Mouse (Mus musculus): ENCODE data around the gene L2hgdh. TPM values are rescaled to one million over a fixed set of nuclear protein-coding genes. Genes with fewer than 3 reads are reported as not detected.

Gene L2hgdh
- polyA plus RNA-seq, 1 experiment: 0.05 TPM

GRCm38 (mm10) chr12:69704799-69705458 lies 19.7 kb downstream of the L2hgdh start:
- no peaks in the 10 kb centered on the region for H3K9me3 ChIP-seq (ENCODE audit: control insufficient read depth, low read length)
- H3K27me3 ChIP-seq (ENCODE audit: control insufficient read depth): no peaks in the 10 kb centered on the region
- no peak for TF ChIP-seq GATA1 (IDR thresholded peaks at IDR 0.05; ENCODE audit: low read length)
- TF ChIP-seq TAL1 (IDR thresholded peaks at IDR 0.05; ENCODE audit: low read length): no peak
- peaks cover 11% of the 10 kb centered on the region for H3K4me1 ChIP-seq (ENCODE audit: control insufficient read depth)
- H3K4me3 ChIP-seq (replicated peaks): no peak overlapping the region
- H3K36me3 ChIP-seq (ENCODE audit: control insufficient read depth): peaks cover 34% of the 10 kb centered on the region

- Histone ChIP-seq H3K4me1 (ENCODE audit: control insufficient read depth) (peaks cover 2% of the 10 kb centered on the region), H3K9me3 (ENCODE audit: control insufficient read depth, low read length) (no peaks in the 10 kb centered on the region), H3K27me3 (ENCODE audit: control insufficient read depth) (no peaks in the 10 kb centered on the region), H3K36me3 (ENCODE audit: control insufficient read depth) (peaks cover 38% of the 10 kb centered on the region), H3K4me3 (replicated peaks) (no peak overlapping the region)
- TF ChIP-seq GATA1 (IDR thresholded peaks at IDR 0.05; ENCODE audit: low read length) (no peak), TAL1 (IDR thresholded peaks at IDR 0.05; ENCODE audit: low read length) (no peak)
These were observed 26.3 kb downstream of the L2hgdh start for GRCm38 (mm10) chr12:69698352-69698751.

GRCm38 (mm10) chr12:69696746-69697145 lies 27.9 kb downstream of the L2hgdh start:
- Histone ChIP-seq H3K9me3 (ENCODE audit: control insufficient read depth, low read length) (no peaks in the 10 kb centered on the region), H3K4me1 (ENCODE audit: control insufficient read depth) (peaks cover 2% of the 10 kb centered on the region), H3K27me3 (ENCODE audit: control insufficient read depth) (no peaks in the 10 kb centered on the region), H3K36me3 (ENCODE audit: control insufficient read depth) (peaks cover 36% of the 10 kb centered on the region), H3K4me3 (replicated peaks) (no peak overlapping the region)
- no peak for TF ChIP-seq TAL1 (IDR thresholded peaks at IDR 0.05; ENCODE audit: low read length)
- TF ChIP-seq GATA1 (IDR thresholded peaks at IDR 0.05; ENCODE audit: low read length): no peak

GRCm38 (mm10) chr12:69693471-69693870 lies 31.2 kb downstream of the L2hgdh start:
- no peaks in the 10 kb centered on the region for H3K9me3 ChIP-seq (ENCODE audit: control insufficient read depth, low read length)
- H3K4me3 ChIP-seq (replicated peaks): no peak overlapping the region
- H3K27me3 ChIP-seq (ENCODE audit: control insufficient read depth): no peaks in the 10 kb centered on the region
- TF ChIP-seq GATA1 (IDR thresholded peaks at IDR 0.05; ENCODE audit: low read length) (no peak), TAL1 (IDR thresholded peaks at IDR 0.05; ENCODE audit: low read length) (no peak)
- H3K36me3 ChIP-seq (ENCODE audit: control insufficient read depth): peaks cover 22% of the 10 kb centered on the region
- no peaks in the 10 kb centered on the region for H3K4me1 ChIP-seq (ENCODE audit: control insufficient read depth)

GRCm38 (mm10) chr12:69690714-69691113 lies 34.0 kb downstream of the L2hgdh start:
- Histone ChIP-seq H3K36me3 (ENCODE audit: control insufficient read depth) (peaks cover 16% of the 10 kb centered on the region), H3K4me3 (replicated peaks) (no peak overlapping the region), H3K27me3 (ENCODE audit: control insufficient read depth) (no peaks in the 10 kb centered on the region), H3K9me3 (ENCODE audit: control insufficient read depth, low read length) (no peaks in the 10 kb centered on the region), H3K4me1 (ENCODE audit: control insufficient read depth) (no peaks in the 10 kb centered on the region)
- TF ChIP-seq GATA1 (IDR thresholded peaks at IDR 0.05; ENCODE audit: low read length): no peak
- TF ChIP-seq TAL1 (IDR thresholded peaks at IDR 0.05; ENCODE audit: low read length): no peak

- Histone ChIP-seq H3K4me1 (ENCODE audit: control insufficient read depth) (no peaks in the 10 kb centered on the region), H3K36me3 (ENCODE audit: control insufficient read depth) (peaks cover 10% of the 10 kb centered on the region), H3K9me3 (ENCODE audit: control insufficient read depth, low read length) (no peaks in the 10 kb centered on the region), H3K27me3 (ENCODE audit: control insufficient read depth) (no peaks in the 10 kb centered on the region), H3K4me3 (replicated peaks) (no peak overlapping the region)
- TF ChIP-seq GATA1 (IDR thresholded peaks at IDR 0.05; ENCODE audit: low read length) (no peak), TAL1 (IDR thresholded peaks at IDR 0.05; ENCODE audit: low read length) (no peak)
These were observed 35.6 kb downstream of the L2hgdh start for GRCm38 (mm10) chr12:69689094-69689493.

- Histone ChIP-seq H3K27me3 (ENCODE audit: control insufficient read depth) (no peaks in the 10 kb centered on the region), H3K4me1 (ENCODE audit: control insufficient read depth) (peaks cover 4% of the 10 kb centered on the region), H3K9me3 (ENCODE audit: control insufficient read depth, low read length) (no peaks in the 10 kb centered on the region), H3K4me3 (replicated peaks) (no peak overlapping the region), H3K36me3 (ENCODE audit: control insufficient read depth) (peaks cover 5% of the 10 kb centered on the region)
- no peak for TF ChIP-seq GATA1 (IDR thresholded peaks at IDR 0.05; ENCODE audit: low read length)
- TF ChIP-seq TAL1 (IDR thresholded peaks at IDR 0.05; ENCODE audit: low read length): no peak
These were observed 36.3 kb downstream of the L2hgdh start for GRCm38 (mm10) chr12:69688368-69688767.

GRCm38 (mm10) chr12:69683537-69683936 lies 41.1 kb downstream of the L2hgdh start:
- peak overlapping the region; percentile 92 for H3K4me3 ChIP-seq (replicated peaks)
- H3K36me3 ChIP-seq (ENCODE audit: control insufficient read depth): no peaks in the 10 kb centered on the region
- no peaks in the 10 kb centered on the region for H3K9me3 ChIP-seq (ENCODE audit: control insufficient read depth, low read length)
- TF ChIP-seq GATA1 (IDR thresholded peaks at IDR 0.05; ENCODE audit: low read length): no peak
- no peak for TF ChIP-seq TAL1 (IDR thresholded peaks at IDR 0.05; ENCODE audit: low read length)
- no peaks in the 10 kb centered on the region for H3K27me3 ChIP-seq (ENCODE audit: control insufficient read depth)
- peaks cover 32% of the 10 kb centered on the region for H3K4me1 ChIP-seq (ENCODE audit: control insufficient read depth)

- Histone ChIP-seq H3K4me3 (replicated peaks) (peak overlapping the region; percentile 92), H3K36me3 (ENCODE audit: control insufficient read depth) (no peaks in the 10 kb centered on the region), H3K27me3 (ENCODE audit: control insufficient read depth) (no peaks in the 10 kb centered on the region), H3K4me1 (ENCODE audit: control insufficient read depth) (peaks cover 34% of the 10 kb centered on the region), H3K9me3 (ENCODE audit: control insufficient read depth, low read length) (no peaks in the 10 kb centered on the region)
- TF ChIP-seq TAL1 (IDR thresholded peaks at IDR 0.05; ENCODE audit: low read length): no peak
These were observed 41.8 kb downstream of the L2hgdh start for GRCm38 (mm10) chr12:69682788-69683419.

Measured in erythroblast, embryonic 14.5 days (primary cell).